Mouse (Mus musculus): Measurements from ENCODE around the gene Rad23a.

Gene Rad23a

DNA sequence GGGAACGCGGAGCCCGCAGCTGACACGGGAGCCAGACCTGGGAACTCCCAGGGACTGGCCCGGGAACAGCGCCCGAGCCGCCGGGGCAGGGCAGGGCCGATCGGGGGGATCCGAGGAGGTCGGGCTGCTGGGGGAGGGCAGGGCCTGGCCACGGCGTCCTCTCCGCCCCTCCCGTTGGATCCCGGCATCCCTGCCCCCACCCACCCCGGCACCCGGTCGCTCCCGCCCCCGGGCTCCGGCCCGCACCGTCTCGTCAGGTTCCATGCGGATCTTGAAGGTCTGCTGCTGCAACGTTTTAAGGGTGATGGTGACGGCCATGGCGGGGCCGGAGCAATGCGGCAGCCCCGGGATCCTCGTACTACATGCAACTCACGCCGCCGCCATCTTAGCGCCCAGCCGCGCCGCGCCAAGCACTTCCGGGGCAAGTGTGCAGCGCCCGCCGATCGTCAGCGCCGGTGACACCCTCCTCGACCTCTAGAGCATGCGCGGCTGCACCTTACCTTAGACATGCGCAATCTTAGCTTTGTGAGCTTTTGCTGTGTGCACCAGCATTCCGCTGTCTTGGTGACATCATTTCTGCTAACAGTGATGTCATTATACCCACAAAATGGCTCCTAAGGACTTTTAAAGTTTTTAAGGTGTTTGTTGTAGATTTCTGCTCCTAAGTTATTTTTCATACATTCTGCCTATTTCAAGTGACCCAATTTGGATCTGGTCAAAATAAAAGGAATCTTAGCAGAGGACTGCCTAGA is at the start of gene Rad23a:
Gene Rad23a, minus strand, starts transcription at position 418 of the 752 bp plus-strand sequence.
- DNase-seq (ENCODE audit: low spot score), result peak; percentile 94

DNA sequence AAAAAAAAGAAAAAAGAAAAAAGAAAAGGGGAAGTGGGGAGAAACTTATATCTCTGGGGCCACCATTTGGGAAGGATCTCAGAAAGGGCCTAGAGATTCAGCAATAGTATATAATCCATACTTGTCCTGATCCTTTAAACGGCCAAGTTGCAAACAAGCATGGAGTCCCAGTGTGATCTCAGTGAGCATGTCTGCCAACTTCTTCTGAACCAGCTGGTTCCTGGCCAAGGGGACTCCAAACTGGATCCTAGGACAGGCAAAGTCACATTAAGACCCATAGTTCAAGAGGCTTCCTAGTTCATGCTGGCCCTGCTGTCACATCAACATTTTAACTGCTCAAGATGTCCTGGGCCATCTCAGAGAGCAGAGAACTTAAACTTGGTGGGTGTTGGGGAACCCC is 48.7 kb upstream of the Rad23a start:
- DNase-seq (ENCODE audit: low spot score), result no peak

DNA sequence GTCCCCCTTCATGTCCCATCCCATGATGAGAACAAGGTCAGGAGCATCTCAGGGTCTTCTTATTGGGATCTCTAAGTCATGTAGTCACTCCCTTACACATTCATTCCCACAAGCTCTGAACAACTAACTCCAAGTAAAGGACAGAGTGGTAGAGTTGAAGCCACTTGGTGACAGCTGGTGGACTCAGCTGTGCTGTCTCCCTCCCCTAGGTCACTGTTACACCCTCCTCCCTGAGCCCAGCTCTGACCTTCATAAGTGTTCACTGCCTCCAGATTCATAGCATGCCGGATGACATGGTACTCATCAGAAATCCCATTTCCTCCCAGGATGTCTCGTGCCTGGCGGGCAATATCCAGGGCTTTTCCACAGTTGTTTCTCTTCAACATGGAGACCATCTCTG is 47.8 kb upstream of the Rad23a start:
- no peak for DNase-seq (ENCODE audit: low spot score)

DNA sequence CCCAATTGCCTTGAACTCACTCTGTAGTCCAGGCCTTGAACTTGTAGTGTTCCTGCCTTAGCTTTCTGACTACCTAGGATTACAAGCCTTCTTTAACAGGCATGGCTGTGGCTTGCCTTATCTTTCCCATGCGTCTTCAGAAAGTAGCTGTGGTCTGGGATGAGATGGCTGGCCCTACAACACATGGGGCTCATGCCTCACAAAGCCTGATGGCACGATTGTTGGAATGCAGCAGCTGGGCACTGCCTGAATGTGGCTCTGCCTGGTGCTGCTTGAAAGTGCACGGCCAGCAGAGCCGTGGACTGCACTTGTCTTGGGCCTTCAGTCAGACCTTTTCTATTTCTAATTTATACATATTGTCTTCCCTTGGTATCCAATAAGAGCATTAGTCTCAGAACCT is 44.3 kb upstream of the Rad23a start:
- DNase-seq (ENCODE audit: low spot score), result no peak

GRCm38 (mm10) chr8:84878915-84879314 is 38.5 kb upstream of the Rad23a start:
- no peak for DNase-seq (ENCODE audit: low spot score)

GRCm38 (mm10) chr8:84877297-84878035 is 37.0 kb upstream of the Rad23a start:
- no peak for DNase-seq (ENCODE audit: low spot score)

GRCm38 (mm10) chr8:84874339-84874738 is 33.9 kb upstream of the Rad23a start:
- no peak for DNase-seq (ENCODE audit: low spot score)

DNA sequence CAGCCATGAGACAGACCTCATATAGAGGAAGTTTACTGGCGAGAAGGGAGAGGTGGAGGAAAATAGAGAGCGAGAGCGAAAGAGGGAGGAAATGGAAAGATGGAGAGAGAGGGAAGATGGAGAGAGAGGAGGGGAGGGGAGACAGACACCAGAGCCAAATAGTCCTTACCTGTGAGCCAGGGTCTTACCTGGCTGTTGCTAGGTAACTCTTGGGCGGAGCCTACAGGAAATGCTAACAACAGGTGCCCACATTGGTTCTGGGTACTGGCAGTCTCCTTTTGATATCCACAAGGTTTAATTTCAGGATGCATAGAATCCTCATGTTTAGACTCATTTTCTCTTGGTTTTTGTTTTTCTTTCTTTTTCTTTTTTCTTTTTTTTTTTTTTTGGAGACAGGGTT is 32.6 kb upstream of the Rad23a start:
- no peak for DNase-seq (ENCODE audit: low spot score)

- DNase-seq (ENCODE audit: low spot score), result peak; percentile 45
Measured at GRCm38 (mm10) chr8:84872309-84872965, 32.0 kb upstream of the Rad23a start.

DNA sequence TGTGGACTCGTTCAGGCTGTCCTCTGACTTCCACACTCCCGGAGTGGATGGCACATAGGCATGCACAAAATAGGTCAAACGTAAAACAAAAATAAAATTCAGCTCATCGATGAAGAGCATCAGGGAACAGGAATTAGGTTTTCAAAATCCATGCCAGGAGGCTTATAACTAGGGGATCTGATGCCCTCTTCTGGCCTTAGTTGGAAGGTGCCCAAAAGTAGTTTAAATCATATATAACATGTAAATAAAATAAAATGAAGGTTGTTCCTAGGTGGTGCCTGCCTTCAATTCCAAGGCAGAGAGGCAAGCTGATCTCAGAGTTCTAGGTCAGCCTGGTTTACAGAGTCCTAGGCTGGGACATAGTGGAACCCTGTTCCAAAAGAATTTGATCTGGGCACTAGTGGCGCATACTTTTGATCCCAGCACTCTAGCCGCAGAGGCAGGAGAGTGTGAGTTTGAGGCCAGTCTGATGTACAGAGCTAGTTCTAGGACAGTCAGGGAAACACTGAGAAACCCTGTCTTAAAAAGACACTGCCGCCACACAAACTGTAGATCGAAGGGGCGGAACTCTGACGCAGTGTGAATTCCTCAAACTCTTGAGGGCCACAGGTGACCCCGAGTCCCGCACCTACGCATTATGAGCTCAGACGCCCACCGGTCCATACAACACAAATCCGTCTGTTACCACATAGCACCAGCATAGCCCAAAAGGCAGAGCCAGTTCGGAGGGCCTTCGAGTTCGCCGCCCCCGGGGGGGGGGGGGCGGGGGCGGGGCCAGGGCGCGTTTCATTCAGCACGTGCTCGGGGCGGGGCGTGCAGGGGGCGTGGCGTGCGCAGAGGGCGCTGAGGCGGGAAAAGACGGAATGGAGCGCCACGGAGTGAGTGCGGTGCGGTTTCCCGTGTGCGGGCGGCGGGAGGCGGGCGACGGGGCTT is 31.2 kb upstream of the Rad23a start, which contains the start of gene Syce2:
Gene Syce2, plus strand, starts transcription at position 736 of the 933 bp plus-strand sequence.
- peak; percentile 86 for DNase-seq (ENCODE audit: low spot score)

GRCm38 (mm10) chr8:84856864-84857441 is 16.5 kb upstream of the Rad23a start, which contains the start of gene Farsa:
Farsa (plus strand) TSS chr8:84856989.
- DNase-seq (ENCODE audit: low spot score), result peak; percentile 90

DNA sequence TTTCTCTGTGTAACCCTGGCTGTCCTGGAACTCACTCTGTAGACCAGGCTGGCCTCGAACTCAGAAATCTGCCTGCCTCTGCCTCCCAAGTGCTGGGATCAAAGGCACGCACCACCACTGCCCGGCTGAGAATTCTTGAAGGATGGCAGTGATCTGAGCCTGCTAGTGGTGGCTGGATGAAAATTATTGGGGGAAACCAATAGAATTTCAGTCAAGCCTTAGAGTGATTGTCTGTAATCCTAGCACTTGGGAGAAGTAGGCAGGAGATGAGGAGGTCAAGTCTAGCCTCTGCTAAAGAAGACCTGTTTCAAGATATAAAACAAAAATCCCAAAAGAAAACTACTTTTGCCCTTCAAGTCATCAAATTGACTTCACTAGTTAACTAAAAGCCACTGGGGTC is 16.0 kb upstream of the Rad23a start:
- DNase-seq (ENCODE audit: low spot score), result no peak

GRCm38 (mm10) chr8:84847684-84848435 is 7.4 kb upstream of the Rad23a start:
- DNase-seq (ENCODE audit: low spot score), result peak; percentile 66

GRCm38 (mm10) chr8:84846722-84847572 is 6.5 kb upstream of the Rad23a start, which contains the start of gene Calr:
Calr (minus strand) TSS chr8:84846934.
- DNase-seq (ENCODE audit: low spot score), result peak; percentile 100

DNA sequence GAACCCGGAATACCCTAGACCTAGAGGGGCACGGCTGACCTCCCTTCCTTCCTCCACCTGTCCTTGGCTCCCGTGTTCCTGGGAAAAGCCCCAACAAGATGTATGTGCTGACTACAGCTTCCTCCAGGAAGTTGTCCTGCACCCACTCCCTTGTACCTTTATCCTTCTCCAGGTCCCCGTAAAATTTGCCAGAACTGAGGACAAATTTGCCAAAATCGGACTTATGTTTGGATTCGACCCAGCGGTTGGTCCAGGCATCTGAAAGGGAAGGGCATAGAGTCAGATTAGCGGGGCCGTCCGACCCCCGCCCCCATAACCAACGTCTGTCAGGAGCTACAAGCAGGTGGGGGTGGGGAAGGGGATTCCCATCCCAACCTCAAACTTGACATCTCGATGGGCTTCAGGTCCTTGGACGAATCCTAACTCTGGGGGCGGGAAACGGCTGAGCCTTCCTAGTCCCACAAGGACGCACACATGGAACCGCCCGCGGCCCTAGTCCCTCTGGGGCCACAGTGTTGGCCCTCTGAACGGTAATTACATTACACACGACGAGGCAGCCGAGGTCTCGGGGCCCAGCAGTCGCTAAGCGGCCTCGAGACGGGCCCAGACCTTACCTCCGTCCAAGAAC is 5.7 kb upstream of the Rad23a start:
- DNase-seq (ENCODE audit: low spot score), result no peak

DNA sequence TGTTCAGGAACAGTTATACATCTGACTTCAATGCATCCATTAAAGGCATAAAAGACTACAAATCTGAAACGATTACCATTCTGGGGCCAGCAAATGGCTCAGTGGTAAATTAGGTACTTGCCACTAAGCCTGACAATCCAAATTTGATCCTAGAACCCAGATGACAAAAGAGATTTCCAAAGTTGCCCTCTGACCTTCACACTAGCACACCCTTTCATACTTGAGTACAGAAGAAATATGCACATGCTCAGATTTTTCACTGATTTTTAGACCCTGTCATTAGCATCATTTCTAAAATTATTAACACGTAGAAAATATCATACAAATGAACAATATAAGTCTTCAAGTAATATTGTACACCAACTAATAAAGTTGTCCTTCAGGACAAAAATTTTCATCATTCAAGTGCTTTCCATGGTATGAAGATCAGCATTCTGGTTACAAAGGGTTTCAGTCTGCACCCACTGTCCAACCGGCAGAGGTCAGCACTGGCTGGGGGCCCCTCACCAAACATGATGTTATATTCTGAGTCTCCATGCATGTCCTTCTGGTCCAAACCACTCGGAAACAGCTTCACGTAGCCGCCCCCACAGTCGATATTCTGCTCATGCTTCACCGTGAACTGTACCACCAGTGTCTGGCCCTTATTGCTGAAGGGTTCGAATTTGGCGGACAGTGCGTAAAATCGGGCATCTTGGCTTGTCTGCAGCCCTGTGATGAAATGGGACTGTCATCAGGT is 5.1 kb upstream of the Rad23a start:
- no peak for DNase-seq (ENCODE audit: low spot score)

GRCm38 (mm10) chr8:84844397-84845070 is 4.1 kb upstream of the Rad23a start:
- no peak for DNase-seq (ENCODE audit: low spot score)

DNA sequence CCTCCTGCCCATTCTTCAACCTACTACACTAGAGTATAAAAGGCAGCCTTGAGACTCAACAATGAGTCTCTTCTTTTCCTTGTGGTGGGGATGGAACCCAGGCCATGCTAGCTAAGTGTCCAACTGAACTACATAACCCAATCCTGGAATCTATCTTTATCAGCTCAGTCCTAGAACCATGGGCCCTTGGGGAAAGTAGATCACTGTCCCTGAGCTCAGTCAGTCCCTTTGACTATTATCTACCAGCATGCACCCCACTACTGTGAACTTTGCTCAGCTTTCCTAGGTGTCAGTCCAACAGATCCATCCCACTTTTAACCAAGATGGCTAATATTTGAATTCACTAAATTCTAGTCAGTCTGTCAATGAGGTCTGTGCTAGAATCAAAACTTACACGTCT is 1.0 kb upstream of the Rad23a start:
- no peak for DNase-seq (ENCODE audit: low spot score)

Measured in yolk sac, embryonic 10.5 days (tissue).